Mouse (Mus musculus) ES-Bruce4 (cell line): Measurements from ENCODE around the gene Dennd2a.
A peak's percentile ranks its signal among the peaks of the same experiment; 100 is the strongest.

ENCODE experiments used
- CTCF ChIP-seq: IDR thresholded peaks from one replicate; pipeline ENCODE4 v1.8.1; 2011; ENCODE audit warnings: low read depth, low read length
- EP300 ChIP-seq: IDR thresholded peaks from 2 replicates; pipeline ENCODE4 v1.6.1; 2011; ENCODE audit warnings: low read depth, low read length; ENCODE audit not compliant: insufficient read depth

DNA sequence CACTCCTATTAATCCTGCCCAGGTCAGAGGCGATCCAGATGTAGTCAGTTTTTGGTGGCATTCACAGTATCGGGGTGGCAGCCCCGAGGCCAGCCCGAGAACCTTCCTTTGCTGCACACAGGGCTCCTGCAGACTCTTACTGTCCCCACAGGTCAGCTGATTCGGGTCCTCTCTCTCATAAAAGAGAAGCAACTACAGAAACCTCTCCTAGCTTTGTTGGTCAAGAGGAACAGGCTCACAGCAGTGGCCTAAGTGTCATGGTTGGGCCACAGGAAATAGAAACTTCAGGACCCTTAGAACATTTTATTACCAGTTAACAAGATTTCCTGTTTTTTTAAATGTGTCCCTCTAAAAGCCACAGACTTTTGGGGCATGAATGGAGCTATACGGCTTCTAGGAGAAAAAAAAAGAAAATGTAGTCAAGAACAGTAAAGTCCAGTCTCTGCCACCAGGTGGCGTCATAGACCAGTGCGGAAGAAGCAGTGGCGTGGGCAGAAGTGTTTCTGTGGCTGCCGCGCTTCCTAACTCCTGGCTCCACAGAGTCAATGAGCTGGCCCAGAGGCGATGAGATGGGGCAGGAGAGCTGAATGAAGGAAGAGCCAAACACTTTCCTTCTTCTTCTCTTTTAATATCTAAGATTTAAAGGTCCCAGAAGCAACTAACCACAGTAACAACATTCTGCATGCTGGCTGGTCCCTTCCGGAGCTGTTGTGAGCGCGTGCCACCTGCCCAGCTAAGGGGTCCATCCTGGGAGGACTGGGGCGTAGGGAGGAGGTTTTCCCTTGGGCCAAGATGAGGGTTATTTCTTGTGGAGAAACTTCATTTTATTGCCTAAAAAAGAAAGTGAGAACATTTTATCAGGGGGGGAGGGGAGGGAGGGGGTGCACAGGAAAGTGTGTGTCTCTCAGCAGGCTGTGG is 94.8 kb downstream of the Dennd2a start:
- TF ChIP-seq EP300 (no peak), CTCF (peak; percentile 76)
